Mouse (Mus musculus) hindbrain, embryonic 13.5 days (tissue): ENCODE measurements around the gene Arl8b. TPM values are rescaled to one million over a fixed set of nuclear protein-coding genes. Genes with fewer than 3 reads are reported as not detected.

Experiments
- ATAC-seq: fragments of 200-750 bp; cut with Nextera tagmentation; 2 replicates; pipeline ENCODE4 v1.8.0; 2017; ENCODE audit warnings: moderate TSS enrichment; ENCODE audit not compliant: low FRiP score
- H3K27ac ChIP-seq: fragments of 300-500 bp; sonication (generic); 2 replicates; pipeline ENCODE4 v1.5.1; 2015; ENCODE audit warnings: inconsistent platforms, mild to moderate bottlenecking, moderate library complexity
- H3K27me3 ChIP-seq: fragments of 300-500 bp; sonication (generic); 2 replicates; pipeline ENCODE4 v1.6.1; 2015; ENCODE audit warnings: mild to moderate bottlenecking, inconsistent platforms
- H3K36me3 ChIP-seq: fragments of 300-500 bp; sonication (generic); 2 replicates; pipeline ENCODE4 v1.6.1; 2015; ENCODE audit warnings: mild to moderate bottlenecking, inconsistent platforms
- H3K4me1 ChIP-seq: fragments of 300-500 bp; sonication (generic); replicated peaks from 2 replicates; pipeline ENCODE4 v1.6.1; 2015; ENCODE audit warnings: inconsistent platforms
- H3K4me2 ChIP-seq: fragments of 300-500 bp; sonication (generic); 2 replicates; pipeline ENCODE4 v1.6.1; 2015; ENCODE audit warnings: inconsistent platforms, mild to moderate bottlenecking, moderate library complexity
- H3K4me3 ChIP-seq: fragments of 300-500 bp; sonication (generic); 2 replicates; pipeline ENCODE4 v1.5.1; 2015; ENCODE audit warnings: mild to moderate bottlenecking, inconsistent platforms
- H3K9ac ChIP-seq: fragments of 300-500 bp; sonication (generic); 2 replicates; pipeline ENCODE4 v1.6.1; 2015; ENCODE audit warnings: mild to moderate bottlenecking, inconsistent platforms
- H3K9me3 ChIP-seq: fragments of 300-500 bp; sonication (generic); 2 replicates; pipeline ENCODE4 v1.6.1; 2016; ENCODE audit warnings: inconsistent platforms
- WGBS: fragments of 180-500 bp; shearing (Covaris S2); methylation state at CpG from one replicate; pipeline ENCODE4 v1.1.7; 2015; 5-methylcytosine and 5-hydroxymethylcytosine counted together
- polyA plus RNA-seq: library from polyadenylated mRNA; unstranded; fragments of >200 nt; fragmentation: Nextera tagmentation; extraction: Ambion mirVana; gene quantifications from 2 replicates; pipeline ENCODE4 v1.2.1, GENCODE M21; 2015

Arl8b gene
- polyA plus RNA-seq, 1 experiment from 2014 or later = 98.2 TPM

GRCm38 (mm10) chr6:108828872-108829271 is 46.0 kb downstream of the Arl8b start:
- peak; percentile 70; the same call in 1 of the 2 replicates for ATAC-seq
- peaks cover 20% of the 10 kb centered on the region for H3K4me1 ChIP-seq
- peaks cover 6% of the 10 kb centered on the region for H3K36me3 ChIP-seq
- no peaks in the 10 kb centered on the region for H3K27me3 ChIP-seq
- peak overlapping the region; percentile 92 for H3K4me2 ChIP-seq
- peak overlapping the region; percentile 83 for H3K27ac ChIP-seq
- under 1% methylated on average over 37 of the region's 56 CpGs for WGBS
- peak overlapping the region; percentile 92 for H3K4me3 ChIP-seq
- H3K9me3 ChIP-seq = no peaks in the 10 kb centered on the region
- peak overlapping the region; percentile 96 for H3K9ac ChIP-seq

- Histone ChIP-seq H3K9me3 (no peaks in the 10 kb centered on the region), H3K27ac (no peak overlapping the region), H3K4me3 (peak overlapping the region; percentile 92), H3K36me3 (peaks cover 3% of the 10 kb centered on the region; the same call in 1 of the 2 replicates), H3K9ac (peak overlapping the region; percentile 96), H3K4me2 (peak overlapping the region; percentile 92), H3K27me3 (no peaks in the 10 kb centered on the region), H3K4me1 (peaks cover 20% of the 10 kb centered on the region)
- ATAC-seq = no peak
- WGBS = 24% methylated on average over 22 of the region's 22 CpGs
These were observed 46.8 kb downstream of the Arl8b start for GRCm38 (mm10) chr6:108829386-108830370.

GRCm38 (mm10) chr6:108832170-108832569 is 49.3 kb downstream of the Arl8b start:
- Histone ChIP-seq H3K4me2 (no peak overlapping the region), H3K9me3 (no peaks in the 10 kb centered on the region), H3K4me1 (peaks cover 20% of the 10 kb centered on the region), H3K36me3 (peaks cover 5% of the 10 kb centered on the region), H3K4me3 (no peak overlapping the region), H3K27me3 (no peaks in the 10 kb centered on the region), H3K27ac (no peak overlapping the region), H3K9ac (no peak overlapping the region)
- ATAC-seq = no peak
- 100% methylated on average over 1 of the region's 1 CpGs for WGBS

GRCm38 (mm10) chr6:108832989-108833388 is 50.1 kb downstream of the Arl8b start:
- peaks cover 19% of the 10 kb centered on the region for H3K4me1 ChIP-seq
- H3K4me2 ChIP-seq = no peak overlapping the region
- no peak overlapping the region for H3K4me3 ChIP-seq
- 90% methylated on average over 6 of the region's 6 CpGs for WGBS
- H3K27ac ChIP-seq = no peak overlapping the region
- no peaks in the 10 kb centered on the region for H3K27me3 ChIP-seq
- H3K9me3 ChIP-seq = no peaks in the 10 kb centered on the region
- no peak for ATAC-seq
- H3K9ac ChIP-seq = no peak overlapping the region
- H3K36me3 ChIP-seq = peaks cover 10% of the 10 kb centered on the region

- H3K4me1 ChIP-seq = peaks cover 16% of the 10 kb centered on the region
- H3K9me3 ChIP-seq = no peaks in the 10 kb centered on the region
- peaks cover 13% of the 10 kb centered on the region for H3K36me3 ChIP-seq
- no peaks in the 10 kb centered on the region for H3K27me3 ChIP-seq
- no peak for ATAC-seq
- WGBS = 91% methylated on average over 8 of the region's 8 CpGs
- no peak overlapping the region for H3K4me2 ChIP-seq
- H3K9ac ChIP-seq = no peak overlapping the region
- no peak overlapping the region for H3K4me3 ChIP-seq
- no peak overlapping the region for H3K27ac ChIP-seq
These were observed 51.2 kb downstream of the Arl8b start for GRCm38 (mm10) chr6:108833963-108834697.

- Histone ChIP-seq H3K4me1 (peaks cover 4% of the 10 kb centered on the region), H3K4me3 (no peak overlapping the region), H3K9ac (no peak overlapping the region), H3K4me2 (no peak overlapping the region), H3K9me3 (no peaks in the 10 kb centered on the region), H3K36me3 (peaks cover 18% of the 10 kb centered on the region), H3K27ac (no peak overlapping the region), H3K27me3 (no peaks in the 10 kb centered on the region)
- no peak for ATAC-seq
- 88% methylated on average over 16 of the region's 16 CpGs for WGBS
These were observed 53.1 kb downstream of the Arl8b start for GRCm38 (mm10) chr6:108835765-108836691.

- WGBS = 94% methylated on average over 4 of the region's 4 CpGs
- Histone ChIP-seq H3K4me2 (no peak overlapping the region), H3K27ac (no peak overlapping the region)
These were observed 54.2 kb downstream of the Arl8b start for GRCm38 (mm10) chr6:108837081-108837480.

GRCm38 (mm10) chr6:108837958-108838357 is 55.1 kb downstream of the Arl8b start:
- Histone ChIP-seq H3K27ac (no peak overlapping the region), H3K27me3 (no peaks in the 10 kb centered on the region), H3K9ac (no peak overlapping the region), H3K4me1 (no peaks in the 10 kb centered on the region), H3K9me3 (no peaks in the 10 kb centered on the region), H3K36me3 (peaks cover 26% of the 10 kb centered on the region), H3K4me3 (no peak overlapping the region), H3K4me2 (no peak overlapping the region)
- WGBS = 92% methylated on average over 4 of the region's 4 CpGs
- ATAC-seq = no peak

More at GRCm38 (mm10) chr6:108837081-108837480, 54.2 kb downstream of the Arl8b start:
- no peak for ATAC-seq
- Histone ChIP-seq H3K9me3 (no peaks in the 10 kb centered on the region), H3K4me3 (no peak overlapping the region), H3K4me1 (no peaks in the 10 kb centered on the region), H3K27me3 (no peaks in the 10 kb centered on the region), H3K36me3 (peaks cover 21% of the 10 kb centered on the region), H3K9ac (no peak overlapping the region)

GRCm38 (mm10) chr6:108839432-108839831 is 56.5 kb downstream of the Arl8b start:
- Histone ChIP-seq H3K27me3 (no peaks in the 10 kb centered on the region), H3K9ac (no peak overlapping the region), H3K36me3 (peaks cover 40% of the 10 kb centered on the region), H3K4me1 (no peaks in the 10 kb centered on the region), H3K9me3 (no peaks in the 10 kb centered on the region), H3K4me3 (no peak overlapping the region), H3K4me2 (no peak overlapping the region), H3K27ac (no peak overlapping the region)
- WGBS = 92% methylated on average over 4 of the region's 4 CpGs
- ATAC-seq = no peak

- Histone ChIP-seq H3K4me2 (no peak overlapping the region), H3K9ac (no peak overlapping the region), H3K27ac (no peak overlapping the region), H3K4me1 (no peaks in the 10 kb centered on the region), H3K4me3 (no peak overlapping the region), H3K36me3 (peaks cover 49% of the 10 kb centered on the region), H3K27me3 (no peaks in the 10 kb centered on the region), H3K9me3 (no peaks in the 10 kb centered on the region)
- no peak for ATAC-seq
- 94% methylated on average over 8 of the region's 8 CpGs for WGBS
These were observed 58.2 kb downstream of the Arl8b start for GRCm38 (mm10) chr6:108840861-108841640.

- no peak overlapping the region for H3K27ac ChIP-seq
- peaks cover 40% of the 10 kb centered on the region for H3K36me3 ChIP-seq
- H3K27me3 ChIP-seq = no peaks in the 10 kb centered on the region
- H3K4me1 ChIP-seq = no peaks in the 10 kb centered on the region
- no peaks in the 10 kb centered on the region for H3K9me3 ChIP-seq
- H3K4me2 ChIP-seq = no peak overlapping the region
- no peak for ATAC-seq
- H3K9ac ChIP-seq = no peak overlapping the region
- H3K4me3 ChIP-seq = no peak overlapping the region
- WGBS = 70% methylated on average over 1 of the region's 1 CpGs
These were observed 60.8 kb downstream of the Arl8b start for GRCm38 (mm10) chr6:108843664-108844063.
